Mouse (Mus musculus): Measurements from ENCODE around the gene Prm3.
"Not testable (repeated sequence)": the region's sequence is repeated elsewhere in the genome, so short reads cannot be mapped to it uniquely, and the experiment has no call there.

Prm3 gene

GRCm38 (mm10) chr16:10790702-10791101 lies at the start of gene Prm3:
Gene Prm3, minus strand, starts transcription at chr16:10790914.
- no peak for DNase-seq (ENCODE audit: low spot score)

GRCm38 (mm10) chr16:10840018-10840417 lies 49.3 kb upstream of the Prm3 start:
- DNase-seq (ENCODE audit: low spot score), result no peak

- no peak for DNase-seq (ENCODE audit: low spot score)
Observed at GRCm38 (mm10) chr16:10838487-10839245, 48.0 kb upstream of the Prm3 start.

- no peak for DNase-seq (ENCODE audit: low spot score)
Observed at GRCm38 (mm10) chr16:10837903-10838302, 47.2 kb upstream of the Prm3 start.

- DNase-seq (ENCODE audit: low spot score), result no peak
Observed at GRCm38 (mm10) chr16:10837250-10837649, 46.5 kb upstream of the Prm3 start.

- no peak for DNase-seq (ENCODE audit: low spot score)
Observed at GRCm38 (mm10) chr16:10836388-10836787, 45.7 kb upstream of the Prm3 start.

GRCm38 (mm10) chr16:10834911-10835587 lies 44.3 kb upstream of the Prm3 start, which contains the start of gene Rmi2:
Gene Rmi2, plus strand, starts transcription at chr16:10835059.
- DNase-seq (ENCODE audit: low spot score), result peak; percentile 82

- no peak for DNase-seq (ENCODE audit: low spot score)
Observed at GRCm38 (mm10) chr16:10834542-10834910, 43.8 kb upstream of the Prm3 start.

GRCm38 (mm10) chr16:10828461-10828805 lies 37.7 kb upstream of the Prm3 start:
- no peak for DNase-seq (ENCODE audit: low spot score)

GRCm38 (mm10) chr16:10827766-10828460 lies 37.2 kb upstream of the Prm3 start:
- no peak for DNase-seq (ENCODE audit: low spot score)

GRCm38 (mm10) chr16:10827269-10827668 lies 36.6 kb upstream of the Prm3 start:
- DNase-seq (ENCODE audit: low spot score), result no peak

GRCm38 (mm10) chr16:10825840-10826239 lies 35.1 kb upstream of the Prm3 start:
- DNase-seq (ENCODE audit: low spot score), result no peak

- no peak for DNase-seq (ENCODE audit: low spot score)
Observed at GRCm38 (mm10) chr16:10824536-10824935, 33.8 kb upstream of the Prm3 start.

GRCm38 (mm10) chr16:10821387-10821786 lies 30.7 kb upstream of the Prm3 start:
- no peak for DNase-seq (ENCODE audit: low spot score)

GRCm38 (mm10) chr16:10819966-10820365 lies 29.3 kb upstream of the Prm3 start:
- DNase-seq (ENCODE audit: low spot score), result no peak

- DNase-seq (ENCODE audit: low spot score), result no peak
Observed at GRCm38 (mm10) chr16:10818579-10819135, 27.9 kb upstream of the Prm3 start.

GRCm38 (mm10) chr16:10814864-10815263 lies 24.1 kb upstream of the Prm3 start:
- no peak for DNase-seq (ENCODE audit: low spot score)

- no peak for DNase-seq (ENCODE audit: low spot score)
Observed at GRCm38 (mm10) chr16:10813726-10814125, 23.0 kb upstream of the Prm3 start.

GRCm38 (mm10) chr16:10812865-10813371 lies 22.2 kb upstream of the Prm3 start, which contains the start of gene Gm11172:
Gene Gm11172, plus strand, starts transcription at chr16:10812915.
- no peak for DNase-seq (ENCODE audit: low spot score)

- no peak for DNase-seq (ENCODE audit: low spot score)
Observed at GRCm38 (mm10) chr16:10810376-10810775, 19.7 kb upstream of the Prm3 start.

- DNase-seq (ENCODE audit: low spot score), result no peak
Observed at GRCm38 (mm10) chr16:10805789-10806527, 15.2 kb upstream of the Prm3 start, which contains the start of gene Prm1. Gene Prm1, minus strand, starts transcription at chr16:10805839.

GRCm38 (mm10) chr16:10802420-10802819 lies 11.7 kb upstream of the Prm3 start:
- not testable (repeated sequence) for DNase-seq (ENCODE audit: low spot score)
